Mouse (Mus musculus) limb, embryonic 15.5 days (tissue): ENCODE data around the gene Cdh13. TPM values are rescaled to one million over a fixed set of nuclear protein-coding genes. Genes with fewer than 3 reads are reported as not detected.
A peak's percentile ranks its signal among the peaks of the same experiment; 100 is the strongest.

Source experiments
- ATAC-seq: fragments of 200-750 bp; cut with Nextera tagmentation; 2 replicates; pipeline ENCODE4 v1.8.0; 2017; ENCODE audit warnings: low read depth, moderate TSS enrichment; ENCODE audit not compliant: insufficient number of reproducible peaks, low FRiP score, low TSS enrichment
- H3K27ac ChIP-seq: fragments of 300-500 bp; sonication (generic); 2 replicates; pipeline ENCODE4 v1.5.1; 2015; ENCODE audit warnings: moderate library complexity, mild to moderate bottlenecking, inconsistent platforms
- H3K27me3 ChIP-seq: fragments of 300-500 bp; sonication (generic); 2 replicates; pipeline ENCODE4 v1.6.1; 2015; ENCODE audit warnings: inconsistent platforms
- H3K36me3 ChIP-seq: fragments of 300-500 bp; sonication (generic); 2 replicates; pipeline ENCODE4 v1.6.1; 2015; ENCODE audit warnings: inconsistent platforms
- H3K4me1 ChIP-seq: fragments of 300-500 bp; sonication (generic); 2 replicates; pipeline ENCODE4 v1.6.1; 2015; ENCODE audit warnings: inconsistent platforms
- H3K4me2 ChIP-seq: fragments of 300-500 bp; sonication (generic); 2 replicates; pipeline ENCODE4 v1.6.1; 2015; ENCODE audit warnings: mild to moderate bottlenecking, inconsistent platforms
- H3K4me3 ChIP-seq: fragments of 300-500 bp; sonication (generic); 2 replicates; pipeline ENCODE4 v1.5.1; 2015; ENCODE audit warnings: mild to moderate bottlenecking, inconsistent platforms
- H3K9ac ChIP-seq: fragments of 300-500 bp; sonication (generic); 2 replicates; pipeline ENCODE4 v1.6.1; 2015; ENCODE audit warnings: inconsistent platforms
- H3K9me3 ChIP-seq: fragments of 300-500 bp; sonication (generic); 2 replicates; pipeline ENCODE4 v1.6.1; 2016; ENCODE audit warnings: inconsistent platforms
- WGBS: fragments of 180-500 bp; shearing (Covaris S2); methylation state at CpG from one replicate; pipeline ENCODE4 v1.1.7; 2015; 5-methylcytosine and 5-hydroxymethylcytosine counted together
- polyA plus RNA-seq: library from polyadenylated mRNA; unstranded; fragments of >200 nt; fragmentation: Nextera tagmentation; extraction: Ambion mirVana; gene quantifications from 2 replicates; pipeline ENCODE4 v1.2.1, GENCODE M21; 2015

The Cdh13 gene
- polyA plus RNA-seq, 1 experiment from 2014 or later = 17.9 TPM

- Histone ChIP-seq H3K9me3 (no peaks in the 10 kb centered on the region), H3K4me3 (no peak overlapping the region), H3K9ac (no peak overlapping the region), H3K27ac (peak overlapping the region; percentile 13; the same call in 1 of the 2 replicates), H3K36me3 (no peaks in the 10 kb centered on the region), H3K4me1 (peaks cover 2% of the 10 kb centered on the region; the same call in 1 of the 2 replicates), H3K27me3 (no peaks in the 10 kb centered on the region), H3K4me2 (no peak overlapping the region)
- WGBS = 82% methylated on average over 3 of the region's 3 CpGs
- no peak for ATAC-seq
Measured at GRCm38 (mm10) chr8:118433553-118434180, 150.1 kb downstream of the Cdh13 start.

- ATAC-seq = no peak
- no peak overlapping the region for H3K4me3 ChIP-seq
- H3K36me3 ChIP-seq = no peaks in the 10 kb centered on the region
- no peak overlapping the region for H3K9ac ChIP-seq
- H3K4me1 ChIP-seq = peaks cover 2% of the 10 kb centered on the region; the same call in 1 of the 2 replicates
- no peak overlapping the region for H3K27ac ChIP-seq
- no peaks in the 10 kb centered on the region for H3K9me3 ChIP-seq
- no peak overlapping the region for H3K4me2 ChIP-seq
- no peaks in the 10 kb centered on the region for H3K27me3 ChIP-seq
- 74% methylated on average over 5 of the region's 5 CpGs for WGBS
Measured at GRCm38 (mm10) chr8:118436751-118437150, 153.2 kb downstream of the Cdh13 start.

- 70% methylated on average over 10 of the region's 10 CpGs for WGBS
- no peaks in the 10 kb centered on the region for H3K9me3 ChIP-seq
Measured at GRCm38 (mm10) chr8:118437152-118437551, 153.6 kb downstream of the Cdh13 start.

GRCm38 (mm10) chr8:118437874-118438273 lies 154.3 kb downstream of the Cdh13 start:
- no peak overlapping the region for H3K27ac ChIP-seq
- H3K9me3 ChIP-seq = no peaks in the 10 kb centered on the region
- ATAC-seq = no peak
- H3K27me3 ChIP-seq = no peaks in the 10 kb centered on the region
- H3K4me3 ChIP-seq = no peak overlapping the region
- 0 out of 2 replicates have a peak, but pooled peaks cover 2% of the 10 kb centered on the region for H3K4me1 ChIP-seq
- no peak overlapping the region for H3K9ac ChIP-seq
- no peak overlapping the region for H3K4me2 ChIP-seq
- WGBS = 46% methylated on average over 3 of the region's 3 CpGs
- no peaks in the 10 kb centered on the region for H3K36me3 ChIP-seq

More at GRCm38 (mm10) chr8:118437152-118437551, 153.6 kb downstream of the Cdh13 start:
- no peak overlapping the region for H3K9ac ChIP-seq
- no peak overlapping the region for H3K4me3 ChIP-seq
- no peaks in the 10 kb centered on the region for H3K27me3 ChIP-seq
- no peak overlapping the region for H3K27ac ChIP-seq
- no peaks in the 10 kb centered on the region for H3K36me3 ChIP-seq
- H3K4me1 ChIP-seq = 0 out of 2 replicates have a peak, but pooled peaks cover 2% of the 10 kb centered on the region
- no peak for ATAC-seq
- no peak overlapping the region for H3K4me2 ChIP-seq

GRCm38 (mm10) chr8:118439857-118440256 lies 156.3 kb downstream of the Cdh13 start:
- Histone ChIP-seq H3K27me3 (no peaks in the 10 kb centered on the region), H3K4me2 (no peak overlapping the region), H3K27ac (no peak overlapping the region), H3K9me3 (no peaks in the 10 kb centered on the region), H3K4me1 (0 out of 2 replicates have a peak, but pooled peaks cover 2% of the 10 kb centered on the region), H3K36me3 (no peaks in the 10 kb centered on the region), H3K9ac (no peak overlapping the region), H3K4me3 (no peak overlapping the region)
- no peak for ATAC-seq
- 81% methylated on average over 5 of the region's 5 CpGs for WGBS

- no peak for ATAC-seq
- no peaks in the 10 kb centered on the region for H3K9me3 ChIP-seq
- WGBS = 56% methylated on average over 3 of the region's 3 CpGs
- no peaks in the 10 kb centered on the region for H3K4me1 ChIP-seq
- no peak overlapping the region for H3K4me2 ChIP-seq
- no peaks in the 10 kb centered on the region for H3K36me3 ChIP-seq
- H3K27me3 ChIP-seq = no peaks in the 10 kb centered on the region
- H3K9ac ChIP-seq = no peak overlapping the region
- H3K27ac ChIP-seq = no peak overlapping the region
- H3K4me3 ChIP-seq = no peak overlapping the region
Measured at GRCm38 (mm10) chr8:118443361-118443760, 159.8 kb downstream of the Cdh13 start.

GRCm38 (mm10) chr8:118444651-118445207 lies 161.2 kb downstream of the Cdh13 start:
- no peak overlapping the region for H3K4me2 ChIP-seq
- WGBS = 80% methylated on average over 8 of the region's 8 CpGs

GRCm38 (mm10) chr8:118446516-118446915 lies 163.0 kb downstream of the Cdh13 start:
- no peak overlapping the region for H3K4me3 ChIP-seq
- no peaks in the 10 kb centered on the region for H3K27me3 ChIP-seq
- ATAC-seq = no peak
- WGBS = 86% methylated on average over 9 of the region's 9 CpGs
- H3K9ac ChIP-seq = no peak overlapping the region
- no peak overlapping the region for H3K4me2 ChIP-seq
- no peak overlapping the region for H3K27ac ChIP-seq
- H3K9me3 ChIP-seq = no peaks in the 10 kb centered on the region
- H3K36me3 ChIP-seq = no peaks in the 10 kb centered on the region
- no peaks in the 10 kb centered on the region for H3K4me1 ChIP-seq

More at GRCm38 (mm10) chr8:118444651-118445207, 161.2 kb downstream of the Cdh13 start:
- H3K27me3 ChIP-seq = no peaks in the 10 kb centered on the region
- ATAC-seq = no peak
- H3K9ac ChIP-seq = no peak overlapping the region
- no peak overlapping the region for H3K4me3 ChIP-seq
- H3K27ac ChIP-seq = no peak overlapping the region
- H3K9me3 ChIP-seq = no peaks in the 10 kb centered on the region
- no peaks in the 10 kb centered on the region for H3K4me1 ChIP-seq
- no peaks in the 10 kb centered on the region for H3K36me3 ChIP-seq

GRCm38 (mm10) chr8:118448011-118448410 lies 164.5 kb downstream of the Cdh13 start:
- H3K4me3 ChIP-seq = no peak overlapping the region
- no peaks in the 10 kb centered on the region for H3K27me3 ChIP-seq
- no peak overlapping the region for H3K4me2 ChIP-seq
- no peaks in the 10 kb centered on the region for H3K9me3 ChIP-seq
- H3K36me3 ChIP-seq = no peaks in the 10 kb centered on the region
- H3K4me1 ChIP-seq = no peaks in the 10 kb centered on the region
- 91% methylated on average over 6 of the region's 6 CpGs for WGBS
- no peak overlapping the region for H3K9ac ChIP-seq
- no peak for ATAC-seq
- no peak overlapping the region for H3K27ac ChIP-seq

GRCm38 (mm10) chr8:118452445-118453103 lies 169.0 kb downstream of the Cdh13 start:
- H3K4me2 ChIP-seq = no peak overlapping the region
- no peaks in the 10 kb centered on the region for H3K4me1 ChIP-seq
- H3K27me3 ChIP-seq = no peaks in the 10 kb centered on the region
- no peak overlapping the region for H3K27ac ChIP-seq
- H3K9me3 ChIP-seq = no peaks in the 10 kb centered on the region
- H3K36me3 ChIP-seq = no peaks in the 10 kb centered on the region
- H3K4me3 ChIP-seq = no peak overlapping the region
- no peak overlapping the region for H3K9ac ChIP-seq
- no peak for ATAC-seq
- WGBS = 54% methylated on average over 11 of the region's 11 CpGs

- no peaks in the 10 kb centered on the region for H3K4me1 ChIP-seq
- no peak for ATAC-seq
- no peak overlapping the region for H3K4me3 ChIP-seq
- H3K36me3 ChIP-seq = no peaks in the 10 kb centered on the region
- no peaks in the 10 kb centered on the region for H3K9me3 ChIP-seq
- H3K9ac ChIP-seq = no peak overlapping the region
- 81% methylated on average over 3 of the region's 3 CpGs for WGBS
- no peak overlapping the region for H3K4me2 ChIP-seq
- no peaks in the 10 kb centered on the region for H3K27me3 ChIP-seq
- no peak overlapping the region for H3K27ac ChIP-seq
Measured at GRCm38 (mm10) chr8:118455245-118455644, 171.7 kb downstream of the Cdh13 start.

GRCm38 (mm10) chr8:118465330-118465948 lies 181.9 kb downstream of the Cdh13 start:
- Histone ChIP-seq H3K27ac (peak overlapping the region; percentile 5; the same call in 1 of the 2 replicates), H3K9me3 (no peaks in the 10 kb centered on the region), H3K4me2 (no peak overlapping the region), H3K4me3 (no peak overlapping the region), H3K36me3 (no peaks in the 10 kb centered on the region), H3K27me3 (no peaks in the 10 kb centered on the region), H3K9ac (no peak overlapping the region), H3K4me1 (0 out of 2 replicates have a peak, but pooled peaks cover 3% of the 10 kb centered on the region)
- WGBS = 77% methylated on average over 3 of the region's 3 CpGs
- ATAC-seq = no peak
